Comparison of ENCODE assay signal across 9 mouse cellular contexts in the genomic region with DNA sequence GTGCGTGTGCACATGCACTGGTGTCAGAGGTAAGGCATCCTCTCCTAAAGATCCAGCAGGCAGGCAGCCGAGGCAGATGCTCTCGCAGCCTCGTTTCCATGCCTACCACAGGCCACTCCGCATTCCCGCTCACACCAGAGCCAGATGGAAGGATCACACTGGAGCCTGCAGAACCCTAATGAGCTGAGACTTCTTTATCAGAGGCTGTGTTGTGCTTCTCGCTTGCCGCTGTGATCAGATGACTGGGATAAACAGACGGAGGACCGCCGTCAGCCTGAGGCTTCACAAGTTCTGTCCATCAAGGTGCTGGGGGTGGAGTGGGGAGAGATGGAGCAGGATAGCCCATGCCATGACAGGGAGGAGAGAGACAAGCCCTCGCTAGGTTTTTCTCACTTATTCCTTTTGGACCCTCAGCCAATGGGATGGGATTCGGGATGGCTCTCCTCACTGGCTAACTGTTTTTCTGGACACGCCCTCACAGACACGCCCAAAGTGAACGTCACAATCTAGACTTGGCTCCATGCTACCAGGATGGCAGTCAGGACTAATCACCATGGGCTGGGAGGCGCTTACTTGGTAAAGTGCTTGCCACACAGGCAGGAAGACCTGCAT. TPM values are rescaled to one million over a fixed set of nuclear protein-coding genes. Genes with fewer than 3 reads are reported as not detected.
A peak's percentile ranks its signal among the peaks of the same experiment; 100 is the strongest.
DNase-seq lines count a peak whose midpoint lies in the region; TF ChIP-seq lines count a peak whose summit lies in the region.
"Had no signal": no experiment of that assay in that cellular context is flagged by ENCODE, and none has a peak within 500 bp of the region (broad histone marks: within the 10 kb centered on the region; RNA-seq: fewer than 3 reads in every experiment).

No protein-coding gene starts in this region.

- H3K27ac ChIP-seq in layer of hippocampus, adult 2 months = peak overlapping the region; percentile 73
- H3K27ac ChIP-seq: embryonic facial prominence, embryonic 12.5 days had no signal

- H3K4me3 ChIP-seq in layer of hippocampus, adult 2 months = peak overlapping the region; percentile 22; the same call in 1 of the 2 replicates
- H3K4me3 ChIP-seq: embryonic facial prominence, embryonic 12.5 days had no signal

- no peak for TF ChIP-seq CTCF in layer of hippocampus, adult 2 months (conservative IDR thresholded peaks at IDR 0.05)

- peak; percentile 10 to 38 for DNase-seq in adrenal gland, adult (ENCODE audit: inconsistent age in 2 of 2, low spot score in 1 of 2)
- no peak for DNase-seq in adrenal gland, postnatal 36 days
- DNase-seq in right cerebral cortex, adult 18-20 months = peak; percentile 49
- no peak for DNase-seq in right cerebral cortex, postnatal 14 days
- DNase-seq in layer of hippocampus, adult 2 months (ENCODE audit: low spot score in 2 of 2) = peak; percentile 59 to 66
- DNase-seq in neural tube, embryonic 10.5 days (ENCODE audit: extremely low spot score, low spot score) = peak; percentile 39
- no peak for DNase-seq in spleen, postnatal 10 days (ENCODE audit: low spot score in 2 of 2)
- DNase-seq in natural killer cell, adult 2 months (ENCODE audit: low spot score in 2 of 2) = no peak

RNA-seq across cellular contexts. Expression of a gene that starts 47.3 kb away (rescaled TPM):
- total RNA-seq in adrenal gland, postnatal 36 days (2021) = 1 to 10 TPM; 1.0 to 3.5 TPM
- not detected for total RNA-seq in layer of hippocampus, adult 2 months (2021)

Comparison
In these comparisons a context has a peak if more than half of its experiments do, and no peak if none do; other contexts are left out.
1. DNase-seq: peak in adrenal gland, adult (2 of 2), right cerebral cortex, adult 18-20 months (single experiment), layer of hippocampus, adult 2 months (2 of 2) and neural tube, embryonic 10.5 days (single experiment); none in adrenal gland, postnatal 36 days (0 of 2), right cerebral cortex, postnatal 14 days (single experiment), spleen, postnatal 10 days (0 of 2) and natural killer cell, adult 2 months (0 of 2).